Mouse (Mus musculus): Measurements from ENCODE around the gene 4632433K11Rik.

The 4632433K11Rik gene

GRCm38 (mm10) chr7:5051193-5052192 lies 17.6 kb downstream of the 4632433K11Rik start, which contains the start of gene Zfp580:
Zfp580 (plus strand) TSS chr7:5051538.
- in situ Hi-C loops (cut with MboI; ENCODE audit: unreplicated experiment in 2 of 2) = loop anchor here (10.0 to 25.0 kb wide), 2 partner anchors 389 to 507 kb away; partner anchors contain the start of genes Ppp6r1 (in 1 of the 2) and Syt5 (in 1 of the 2)

GRCm38 (mm10) chr7:5052438-5052837 lies 18.5 kb downstream of the 4632433K11Rik start:
- in situ Hi-C loops (cut with MboI; ENCODE audit: unreplicated experiment in 2 of 2) = loop anchor here (10.0 to 25.0 kb wide), 2 partner anchors 390 to 508 kb away; partner anchors contain the start of genes Ppp6r1 (in 1 of the 2) and Syt5 (in 1 of the 2)

- in situ Hi-C loops (cut with MboI; ENCODE audit: unreplicated experiment in 2 of 2) = loop anchor here (10.0 to 25.0 kb wide), 2 partner anchors 391 to 508 kb away; partner anchors contain the start of genes Ppp6r1 (in 1 of the 2) and Syt5 (in 1 of the 2)
Observed at GRCm38 (mm10) chr7:5052931-5053343, 19.0 kb downstream of the 4632433K11Rik start.

- in situ Hi-C loops (cut with MboI; ENCODE audit: unreplicated experiment in 2 of 2) = loop anchor here (10.0 to 25.0 kb wide), 2 partner anchors 391 to 509 kb away; partner anchors contain the start of genes Ppp6r1 (in 1 of the 2) and Syt5 (in 1 of the 2)
Observed at GRCm38 (mm10) chr7:5053456-5054179, 19.7 kb downstream of the 4632433K11Rik start.

GRCm38 (mm10) chr7:5056651-5057263 lies 22.8 kb downstream of the 4632433K11Rik start:
- in situ Hi-C loops (cut with MboI; ENCODE audit: unreplicated experiment in 2 of 2) = loop anchor here (10.0 to 25.0 kb wide), 2 partner anchors 394 to 512 kb away; partner anchors contain the start of genes Ppp6r1 (in 1 of the 2) and Syt5 (in 1 of the 2)

GRCm38 (mm10) chr7:5057381-5057780 lies 23.5 kb downstream of the 4632433K11Rik start:
- in situ Hi-C loops (cut with MboI; ENCODE audit: unreplicated experiment in 2 of 2) = loop anchor here (10.0 to 25.0 kb wide), 2 partner anchors 395 to 513 kb away; partner anchors contain the start of genes Ppp6r1 (in 1 of the 2) and Syt5 (in 1 of the 2)

GRCm38 (mm10) chr7:5057804-5058203 lies 23.9 kb downstream of the 4632433K11Rik start:
- in situ Hi-C loops (cut with MboI; ENCODE audit: unreplicated experiment in 2 of 2) = loop anchor here (10.0 to 25.0 kb wide), 2 partner anchors 396 to 513 kb away; partner anchors contain the start of genes Ppp6r1 (in 1 of the 2) and Syt5 (in 1 of the 2)

- in situ Hi-C loops (cut with MboI; ENCODE audit: unreplicated experiment in 2 of 2) = loop anchor here (10.0 to 25.0 kb wide), 2 partner anchors 396 to 514 kb away; partner anchors contain the start of genes Ppp6r1 (in 1 of the 2) and Syt5 (in 1 of the 2)
Observed at GRCm38 (mm10) chr7:5058631-5059030, 24.7 kb downstream of the 4632433K11Rik start.

- in situ Hi-C loops (cut with MboI; ENCODE audit: unreplicated experiment in 2 of 2) = loop anchor here (10.0 to 25.0 kb wide), 2 partner anchors 397 to 515 kb away; partner anchors contain the start of genes Ppp6r1 (in 1 of the 2) and Syt5 (in 1 of the 2)
Observed at GRCm38 (mm10) chr7:5059421-5059820, 25.5 kb downstream of the 4632433K11Rik start.

- in situ Hi-C loops (cut with MboI; ENCODE audit: unreplicated experiment in 2 of 2) = loop anchor here (10.0 to 25.0 kb wide), 2 partner anchors 398 to 1095 kb away; partner anchors contain the start of genes Ppp6r1 (in 1 of the 2) and Zfp787 (in 1 of the 2)
Observed at GRCm38 (mm10) chr7:5060239-5060731, 26.4 kb downstream of the 4632433K11Rik start.

GRCm38 (mm10) chr7:5060944-5061773 lies 27.2 kb downstream of the 4632433K11Rik start:
- in situ Hi-C loops (cut with MboI; ENCODE audit: unreplicated experiment in 2 of 2) = loop anchor here (10.0 to 25.0 kb wide), 2 partner anchors 399 to 1094 kb away; partner anchors contain the start of genes Ppp6r1 (in 1 of the 2) and Zfp787 (in 1 of the 2)

- in situ Hi-C loops (cut with MboI; ENCODE audit: unreplicated experiment in 2 of 2) = loop anchor here (10.0 to 25.0 kb wide), 2 partner anchors 400 to 1093 kb away; partner anchors contain the start of genes Ppp6r1 (in 1 of the 2) and Zfp787 (in 1 of the 2)
Observed at GRCm38 (mm10) chr7:5061774-5062359, 27.9 kb downstream of the 4632433K11Rik start, which contains the start of gene U2af2. U2af2 (plus strand) TSS chr7:5062143.

GRCm38 (mm10) chr7:5062360-5063001 lies 28.6 kb downstream of the 4632433K11Rik start:
- in situ Hi-C loops (cut with MboI; ENCODE audit: unreplicated experiment in 2 of 2) = loop anchor here (10.0 to 25.0 kb wide), 2 partner anchors 400 to 1092 kb away; partner anchors contain the start of genes Ppp6r1 (in 1 of the 2) and Zfp787 (in 1 of the 2)

GRCm38 (mm10) chr7:5064886-5065285 lies 31.0 kb downstream of the 4632433K11Rik start:
- in situ Hi-C loops (cut with MboI; ENCODE audit: unreplicated experiment in 2 of 2) = loop anchor here (10.0 to 25.0 kb wide), 2 partner anchors 403 to 1090 kb away; partner anchors contain the start of genes Ppp6r1 (in 1 of the 2) and Zfp787 (in 1 of the 2)

GRCm38 (mm10) chr7:5073586-5073985 lies 39.7 kb downstream of the 4632433K11Rik start:
- in situ Hi-C loops (cut with MboI; ENCODE audit: unreplicated experiment in 2 of 2) = loop anchor here in 1 of 2 experiments (25.0 kb wide), 1 partner anchor 411 kb away; the partner anchor contains the start of gene Ppp6r1

- in situ Hi-C loops (cut with MboI; ENCODE audit: unreplicated experiment in 2 of 2) = loop anchor here in 1 of 2 experiments (25.0 kb wide), 1 partner anchor 413 kb away; the partner anchor contains the start of gene Ppp6r1
Observed at GRCm38 (mm10) chr7:5074984-5075383, 41.1 kb downstream of the 4632433K11Rik start.

Measured in v-Abl transformed pro-B cells (cell line).